Mouse (Mus musculus) left cerebral cortex, postnatal 14 days (tissue): ENCODE measurements around the gene Defb15. TPM values are rescaled to one million over a fixed set of nuclear protein-coding genes. Genes with fewer than 3 reads are reported as not detected.

Experiments used
- total RNA-seq, 2 experiments: library from RNA; stranded (reverse); gene quantifications; 2 replicates each; pipeline ENCODE4 v1.2.3; 2021

The Defb15 gene
- total RNA-seq, 2 experiments from 2014 or later = not detected

Other genes starting within 250 kb of the Defb15 start
- gene AY761184, start 229.1 kb downstream of the Defb15 start, total RNA-seq = not detected
- gene Defa24, start 198.2 kb downstream of the Defb15 start, total RNA-seq = not detected
- not detected for gene Defb50, start 109.2 kb downstream of the Defb15 start, total RNA-seq
- not detected for gene Defb2, start 92.8 kb downstream of the Defb15 start, total RNA-seq
- not detected for gene Defb10, start 73.8 kb downstream of the Defb15 start, total RNA-seq
- gene Defb9, start 47.3 kb downstream of the Defb15 start, total RNA-seq = not detected
- gene Defb11, start 26.3 kb downstream of the Defb15 start, total RNA-seq = 1 to 10 TPM in 1 of 2 experiments, not detected in 1; 1.5 TPM
- gene Defb35, start 5.6 kb upstream of the Defb15 start, total RNA-seq = not detected
- gene Defb13, start 14.1 kb upstream of the Defb15 start, total RNA-seq = not detected
- not detected for gene Fam90a1a, start 26.0 kb upstream of the Defb15 start, total RNA-seq
- gene Ccdc70, start 37.1 kb upstream of the Defb15 start, total RNA-seq = not detected
- gene Atp7b, start 127.6 kb upstream of the Defb15 start, total RNA-seq = 1 to 10 TPM; 2.5 to 2.9 TPM
- gene Alg11, start 128.0 kb upstream of the Defb15 start, total RNA-seq = 10 to 100 TPM; 28.1 to 32.6 TPM
- under 1 TPM in 1 of 2 experiments, not detected in 1; 0.48 TPM for gene Nek5, start 192.3 kb upstream of the Defb15 start, total RNA-seq
- 1 to 10 TPM; 1.6 to 2.0 TPM for gene Nek3, start 233.7 kb upstream of the Defb15 start, total RNA-seq